Mouse (Mus musculus) lung, adult 2 months (tissue): Measurements from ENCODE around the gene Sacm1l. TPM values are rescaled to one million over a fixed set of nuclear protein-coding genes. Genes with fewer than 3 reads are reported as not detected.

ENCODE experiments used
- DNase-seq: peaks from one replicate; pipeline ENCODE4 v3.0.0; 2022
- H3K4me1 ChIP-seq: fragments of 200-500 bp; 2 replicates; pipeline ENCODE4 v1.6.1; 2011; ENCODE audit warnings: low read length; ENCODE audit not compliant: control insufficient read depth, insufficient read depth
- H3K4me3 ChIP-seq: fragments of 200-500 bp; replicated peaks from 2 replicates; pipeline ENCODE3; 2011; ENCODE audit warnings: low read depth, mild to moderate bottlenecking, control low read depth, low read length; ENCODE audit errors: extremely low read depth
- CTCF ChIP-seq: fragments of 200-500 bp; IDR thresholded peaks from 2 replicates; pipeline ENCODE4 v1.5.1; 2011; ENCODE audit warnings: mild to moderate bottlenecking, low read length, control low read depth; ENCODE audit not compliant: insufficient read depth
- POLR2A ChIP-seq: fragments of 200-500 bp; IDR thresholded peaks from 2 replicates; pipeline ENCODE4 v1.6.1; 2011; ENCODE audit warnings: low read depth, mild to moderate bottlenecking, control low read depth, low read length, borderline replicate concordance; ENCODE audit errors: extremely low read depth
- WGBS: fragments of 180-500 bp; shearing (Covaris S2); methylation state at CpG from one replicate; pipeline ENCODE4 v1.1.7; 2018; 5-methylcytosine and 5-hydroxymethylcytosine counted together
- polyA plus RNA-seq: library from polyadenylated mRNA; depleted of rRNA; stranded (reverse); fragments of >200 nt; gene quantifications from 2 replicates; pipeline ENCODE4 v1.2.3, GENCODE M21; 2012; rRNA removed

Sacm1l gene
- polyA plus RNA-seq, 1 experiment: 9.8 TPM

DNA sequence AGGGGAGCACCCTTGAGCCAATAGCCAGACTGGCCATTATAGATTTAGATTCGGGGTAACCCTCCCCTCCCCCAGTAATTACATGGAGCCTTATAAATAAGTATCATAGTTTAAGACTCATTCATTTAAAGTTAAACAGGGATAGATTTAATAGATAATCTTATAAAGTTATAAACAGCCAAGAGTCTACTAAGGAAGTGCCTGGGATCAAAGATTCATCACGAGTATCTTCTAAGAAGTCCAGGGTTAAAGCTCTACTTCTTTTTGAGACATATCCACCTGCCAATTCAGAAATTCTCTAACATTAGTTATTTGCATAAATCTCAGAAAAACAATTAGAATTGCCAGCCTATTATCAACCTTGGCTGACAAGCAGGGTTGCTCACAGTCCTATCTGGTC is 95.2 kb downstream of the Sacm1l start:
- Histone ChIP-seq H3K4me1 (no peaks in the 10 kb centered on the region), H3K4me3 (no peak overlapping the region)
- WGBS: 70% methylated on average over 2 of the region's 2 CpGs
- no peak for TF ChIP-seq POLR2A
- no peak for TF ChIP-seq CTCF
- DNase-seq: no peak

- Histone ChIP-seq H3K4me1 (no peaks in the 10 kb centered on the region), H3K4me3 (no peak overlapping the region)
- no peak for DNase-seq
- TF ChIP-seq CTCF: no peak
- no peak for TF ChIP-seq POLR2A
- WGBS: 92% methylated on average over 11 of the region's 11 CpGs
These were observed 96.3 kb downstream of the Sacm1l start for GRCm38 (mm10) chr9:123625821-123626220.

DNA sequence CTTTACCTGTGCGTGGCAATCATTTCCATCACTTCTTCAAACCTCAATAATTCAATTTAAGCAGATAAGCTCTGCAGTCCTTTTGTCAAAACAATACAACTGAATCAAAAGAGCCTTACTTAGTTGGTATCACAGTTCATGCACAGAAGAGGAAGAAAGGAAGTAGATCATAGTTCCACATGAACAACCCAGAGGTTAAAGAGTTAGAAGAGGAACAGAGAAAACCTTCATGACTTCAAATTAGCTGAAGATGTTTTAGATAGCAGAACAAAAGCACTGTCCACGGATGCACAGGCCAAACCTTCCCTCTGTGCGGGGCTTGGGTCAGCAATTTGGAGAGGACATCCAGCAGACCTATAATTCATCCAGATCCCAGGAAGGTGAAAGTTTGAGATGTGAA is 102.1 kb downstream of the Sacm1l start:
- 72% methylated on average over 3 of the region's 3 CpGs for WGBS
- no peak overlapping the region for H3K4me3 ChIP-seq
- H3K4me1 ChIP-seq: no peaks in the 10 kb centered on the region
- DNase-seq: no peak
- TF ChIP-seq CTCF: no peak
- no peak for TF ChIP-seq POLR2A

- no peaks in the 10 kb centered on the region for H3K4me1 ChIP-seq
- no peak for TF ChIP-seq POLR2A
- TF ChIP-seq CTCF: no peak
- WGBS: 79% methylated on average over 6 of the region's 6 CpGs
- no peak for DNase-seq
- no peak within 1 kb of the TSS for H3K4me3 ChIP-seq
These were observed 102.7 kb downstream of the Sacm1l start, which contains the start of gene Slc6a20b for GRCm38 (mm10) chr9:123632281-123632680. Gene Slc6a20b, minus strand, starts transcription at chr9:123632565.

- DNase-seq: no peak
- TF ChIP-seq CTCF: no peak
- TF ChIP-seq POLR2A: no peak
- H3K4me3 ChIP-seq: no peak overlapping the region
- 87% methylated on average over 3 of the region's 3 CpGs for WGBS
- H3K4me1 ChIP-seq: no peaks in the 10 kb centered on the region
These were observed 103.4 kb downstream of the Sacm1l start for GRCm38 (mm10) chr9:123632993-123633392.

DNA sequence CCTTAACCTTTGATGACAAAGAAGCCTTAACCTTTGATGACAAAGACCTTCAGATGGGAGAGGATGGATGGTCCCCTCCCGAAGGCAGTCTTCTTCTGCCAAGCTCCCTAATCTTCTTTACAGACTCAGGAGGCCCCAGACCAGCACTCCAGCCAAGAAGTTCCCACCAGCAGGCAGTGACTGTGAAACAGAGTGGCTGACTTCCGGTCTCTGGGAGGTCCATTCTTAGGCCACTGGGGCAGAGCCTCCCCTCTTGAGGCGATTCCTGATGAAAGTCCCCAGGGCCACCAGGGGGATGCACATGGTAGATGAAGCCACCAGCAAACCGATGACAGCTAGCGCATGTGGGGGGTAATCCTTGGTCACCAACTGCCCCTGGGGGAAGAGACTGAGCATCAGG is 107.2 kb downstream of the Sacm1l start:
- Histone ChIP-seq H3K4me1 (no peaks in the 10 kb centered on the region), H3K4me3 (no peak overlapping the region)
- no peak for DNase-seq
- 66% methylated on average over 5 of the region's 5 CpGs for WGBS
- no peak for TF ChIP-seq POLR2A
- TF ChIP-seq CTCF: no peak

DNA sequence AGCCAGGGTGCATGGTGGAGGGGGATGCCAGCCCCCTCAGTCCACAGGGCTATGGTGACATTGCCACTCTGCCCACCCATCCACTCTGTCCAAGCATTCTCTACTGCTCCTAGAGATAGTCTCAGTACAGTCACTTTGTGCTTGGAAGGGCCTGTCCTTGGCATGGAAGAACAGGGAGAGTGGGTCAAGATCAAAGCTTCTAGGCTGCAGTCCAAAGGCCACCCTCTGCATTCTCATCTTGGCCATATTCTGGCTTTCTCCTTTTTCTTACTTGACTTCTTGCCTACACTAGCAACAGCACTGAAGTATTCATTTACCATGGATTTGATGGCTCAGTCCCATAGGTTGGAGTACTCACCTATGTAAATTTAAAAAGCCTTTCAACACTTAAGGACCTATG is 108.7 kb downstream of the Sacm1l start:
- TF ChIP-seq POLR2A (no peak), CTCF (no peak)
- DNase-seq: no peak
- Histone ChIP-seq H3K4me3 (no peak overlapping the region), H3K4me1 (no peaks in the 10 kb centered on the region)

GRCm38 (mm10) chr9:123638668-123639089 is 109.1 kb downstream of the Sacm1l start:
- Histone ChIP-seq H3K4me3 (no peak overlapping the region), H3K4me1 (no peaks in the 10 kb centered on the region)
- no peak for DNase-seq
- TF ChIP-seq POLR2A (no peak), CTCF (peak; percentile 27; the same call in 1 of the 2 replicates)
- 42% methylated on average over 1 of the region's 1 CpGs for WGBS

DNA sequence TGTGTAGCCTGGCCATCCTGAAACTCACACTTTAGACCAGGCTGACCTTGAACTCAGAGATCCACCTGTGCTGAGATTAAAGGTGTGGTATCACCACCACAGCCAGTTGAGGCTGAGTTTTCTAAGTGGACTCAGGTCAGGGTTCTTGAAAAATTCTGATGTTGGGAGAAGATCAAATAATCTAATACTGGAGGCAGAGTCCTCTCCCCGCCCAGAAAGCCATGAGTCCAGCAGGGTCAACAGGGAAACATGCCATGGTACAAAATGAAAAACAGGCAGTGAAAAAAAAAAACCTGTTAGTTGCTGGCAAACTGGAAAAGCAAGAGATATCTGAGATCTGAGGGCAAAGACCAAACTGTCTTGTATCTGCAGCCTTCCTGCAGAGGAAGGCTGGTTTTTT is 110.5 kb downstream of the Sacm1l start:
- TF ChIP-seq POLR2A: no peak
- no peak for TF ChIP-seq CTCF
- Histone ChIP-seq H3K4me3 (no peak overlapping the region), H3K4me1 (no peaks in the 10 kb centered on the region)
- no peak for DNase-seq
- WGBS: 71% methylated on average over 1 of the region's 1 CpGs

Other genes with a start within 250 kb of the Sacm1l start
- 177 and 466 TPM in 2 replicates for gene Lars2, start 162.8 kb upstream of the Sacm1l start, polyA plus RNA-seq
- 42.0 and 73.5 TPM in 2 replicates for gene Limd1, start 51.1 kb upstream of the Sacm1l start, polyA plus RNA-seq
- 0.07 and 0.08 TPM in 2 replicates for gene Slc6a20b, start 102.8 kb downstream of the Sacm1l start, polyA plus RNA-seq
- gene Ccr9, start 148.7 kb downstream of the Sacm1l start, polyA plus RNA-seq: 0.67 and 0.84 TPM in 2 replicates
- gene Slc6a20a, start 149.1 kb downstream of the Sacm1l start, polyA plus RNA-seq: 1.4 and 3.1 TPM in 2 replicates
- 2.6 and 4.5 TPM in 2 replicates for gene Lztfl1, start 187.9 kb downstream of the Sacm1l start, polyA plus RNA-seq